Mouse (Mus musculus) gastrocnemius, postnatal 4 days (tissue): ENCODE results near the gene Mfsd12. TPM values are rescaled to one million over a fixed set of nuclear protein-coding genes. Genes with fewer than 3 reads are reported as not detected.

Source experiments
- DNase-seq, 2 experiments: peaks; one replicate each; pipeline ENCODE4 v3.0.0; 2021 to 2022; ENCODE audit warnings: low spot score in 2 of 2, mixed read lengths in 2 of 2
- total RNA-seq, 2 experiments: library from RNA; stranded (reverse); gene quantifications; 2 replicates each; pipeline ENCODE4 v1.2.3; 2021

Gene Mfsd12
- total RNA-seq, 2 experiments from 2014 or later = 8.6 to 9.9 TPM

GRCm38 (mm10) chr10:81379183-81379553 is 21.9 kb downstream of the Mfsd12 start:
- DNase-seq = no peak

- no peak for DNase-seq
Measured at GRCm38 (mm10) chr10:81379809-81380378, 22.6 kb downstream of the Mfsd12 start.

- no peak for DNase-seq
Measured at GRCm38 (mm10) chr10:81382039-81382438, 24.7 kb downstream of the Mfsd12 start.

GRCm38 (mm10) chr10:81383802-81384604 is 26.7 kb downstream of the Mfsd12 start, which contains the start of the genes Dohh and Gm48551:
Gene Dohh, plus strand, starts transcription at chr10:81384428.
Gene Gm48551, plus strand, starts transcription at chr10:81384466.
- DNase-seq = peak; percentile 96 to 99

GRCm38 (mm10) chr10:81384605-81384982 is 27.3 kb downstream of the Mfsd12 start:
- no peak for DNase-seq

GRCm38 (mm10) chr10:81385603-81386306 is 28.5 kb downstream of the Mfsd12 start:
- DNase-seq = no peak

- no peak for DNase-seq
Measured at GRCm38 (mm10) chr10:81387716-81388115, 30.4 kb downstream of the Mfsd12 start.

- no peak for DNase-seq
Measured at GRCm38 (mm10) chr10:81388505-81389055, 31.3 kb downstream of the Mfsd12 start, which contains the start of gene Gm48552. Gene Gm48552, plus strand, starts transcription at chr10:81389005.

GRCm38 (mm10) chr10:81389373-81389772 is 32.1 kb downstream of the Mfsd12 start:
- DNase-seq = no peak

GRCm38 (mm10) chr10:81389801-81390677 is 32.7 kb downstream of the Mfsd12 start:
- peak in 1 of 2 experiments; percentile 76 for DNase-seq

- no peak for DNase-seq
Measured at GRCm38 (mm10) chr10:81390678-81390965, 33.3 kb downstream of the Mfsd12 start.

- no peak for DNase-seq
Measured at GRCm38 (mm10) chr10:81392270-81392669, 35.0 kb downstream of the Mfsd12 start.

- DNase-seq = no peak
Measured at GRCm38 (mm10) chr10:81392781-81393185, 35.5 kb downstream of the Mfsd12 start, which contains the start of gene Smim24. Gene Smim24, plus strand, starts transcription at chr10:81393051.

GRCm38 (mm10) chr10:81393456-81394063 is 36.3 kb downstream of the Mfsd12 start:
- DNase-seq = no peak

- DNase-seq = peak in 1 of 2 experiments; percentile 70
Measured at GRCm38 (mm10) chr10:81395127-81395526, 37.8 kb downstream of the Mfsd12 start.

- no peak for DNase-seq
Measured at GRCm38 (mm10) chr10:81395865-81396264, 38.6 kb downstream of the Mfsd12 start.

GRCm38 (mm10) chr10:81396749-81397148 is 39.5 kb downstream of the Mfsd12 start:
- no peak for DNase-seq

- no peak for DNase-seq
Measured at GRCm38 (mm10) chr10:81399296-81399695, 42.0 kb downstream of the Mfsd12 start.

GRCm38 (mm10) chr10:81399798-81400308 is 42.6 kb downstream of the Mfsd12 start:
- DNase-seq = no peak
